Mouse (Mus musculus) midbrain, postnatal 0 days (tissue): Measurements from ENCODE around the gene Abcb11. TPM values are rescaled to one million over a fixed set of nuclear protein-coding genes. Genes with fewer than 3 reads are reported as not detected.

Experiments used
- ATAC-seq: fragments of 200-750 bp; cut with Nextera tagmentation; 2 replicates; pipeline ENCODE4 v1.8.0; 2017; ENCODE audit warnings: moderate number of reproducible peaks, mild to moderate bottlenecking, moderate TSS enrichment, moderate library complexity; ENCODE audit not compliant: low FRiP score
- DNase-seq: peaks from one replicate; pipeline ENCODE4 v3.0.0-alpha.2; 2015; ENCODE audit warnings: low spot score
- H3K27ac ChIP-seq: fragments of 300-500 bp; sonication (generic); 2 replicates; pipeline ENCODE4 v1.5.1; 2014; ENCODE audit warnings: low read depth, mild to moderate bottlenecking, low read length, mixed read lengths
- H3K27me3 ChIP-seq: fragments of 300-500 bp; sonication (generic); 2 replicates; pipeline ENCODE4 v1.6.1; 2014; ENCODE audit warnings: low read length, control low read depth, mixed read lengths; ENCODE audit not compliant: insufficient read depth
- H3K36me3 ChIP-seq: fragments of 300-500 bp; sonication (generic); 2 replicates; pipeline ENCODE4 v1.6.1; 2014; ENCODE audit warnings: low read length, control low read depth, mixed read lengths; ENCODE audit not compliant: insufficient read depth
- H3K4me1 ChIP-seq: fragments of 300-500 bp; sonication (generic); 2 replicates; pipeline ENCODE4 v1.6.1; 2014; ENCODE audit warnings: mild to moderate bottlenecking, control low read depth, antibody characterized with exemption, low read length, mixed read lengths; ENCODE audit not compliant: insufficient read depth
- H3K4me2 ChIP-seq: fragments of 300-500 bp; sonication (generic); 2 replicates; pipeline ENCODE4 v1.6.1; 2014; ENCODE audit warnings: low read depth, mild to moderate bottlenecking, low read length, mixed read lengths; ENCODE audit not compliant: poor library complexity, severe bottlenecking
- H3K4me3 ChIP-seq: fragments of 300-500 bp; sonication (generic); 2 replicates; pipeline ENCODE4 v1.5.1; 2014; ENCODE audit warnings: low read depth, mild to moderate bottlenecking, low read length, moderate library complexity
- H3K9ac ChIP-seq: fragments of 300-500 bp; sonication (generic); replicated peaks from 2 replicates; pipeline ENCODE4 v1.6.1; 2014; ENCODE audit warnings: mild to moderate bottlenecking, low read length, moderate library complexity, mixed read lengths; ENCODE audit not compliant: poor library complexity, severe bottlenecking
- H3K9me3 ChIP-seq: fragments of 300-500 bp; sonication (generic); 2 replicates; pipeline ENCODE4 v1.6.1; 2016; ENCODE audit warnings: low read length, control low read depth
- CTCF ChIP-seq: IDR thresholded peaks from 2 replicates; pipeline ENCODE4 v1.5.1; 2016; ENCODE audit warnings: antibody characterized with exemption, mild to moderate bottlenecking
- WGBS: fragments of 180-500 bp; shearing (Covaris S2); extraction: QIAGEN DNeasy Blood & Tissue Kit; methylation state at CpG from one replicate; pipeline ENCODE4 v1.1.7; 2014; 5-methylcytosine and 5-hydroxymethylcytosine counted together
- polyA plus RNA-seq: library from polyadenylated mRNA; unstranded; fragments of >200 nt; fragmentation: Nextera tagmentation; extraction: Ambion mirVana; gene quantifications from 2 replicates; pipeline ENCODE4 v1.2.1, GENCODE M21; 2015
- total RNA-seq: library from RNA; depleted of rRNA; stranded (reverse); fragments of >200 nt; gene quantifications from 2 replicates; pipeline ENCODE4 v1.2.3, GENCODE M21; 2014

The Abcb11 gene
- total and polyA plus RNA-seq, 2 experiments from 2014 or later, result 0.05 TPM; not detected in 1

DNA sequence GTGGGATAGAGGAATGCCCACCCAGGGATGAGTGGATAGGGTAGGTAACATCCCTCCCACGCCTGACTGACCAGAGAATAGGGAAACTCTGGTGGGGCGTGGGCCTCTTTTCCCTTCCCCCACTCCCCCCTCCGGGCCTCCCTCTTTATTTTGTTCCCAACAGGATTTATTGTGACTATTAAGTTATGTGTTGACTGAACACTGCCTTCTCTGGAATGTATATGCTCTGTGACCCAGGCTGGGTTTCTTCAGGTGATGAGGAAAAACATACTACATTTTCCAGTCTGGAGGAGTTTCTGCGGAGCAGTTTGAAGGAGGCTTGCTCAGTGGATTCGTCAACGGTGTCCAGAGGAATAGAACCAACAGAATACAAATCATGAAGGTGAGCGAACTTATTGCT, 131.6 kb downstream of the Abcb11 start, which contains the start of gene G6pc2:
Gene G6pc2 (plus strand): TSS at position 301 of the 400 bp plus-strand sequence.
- Histone ChIP-seq H3K4me3 (no peak within 1 kb of the TSS), H3K9ac (no peak within 1 kb of the TSS), H3K4me1 (no peaks in the 10 kb centered on the region), H3K27me3 (no peaks in the 10 kb centered on the region), H3K9me3 (no peaks in the 10 kb centered on the region), H3K4me2 (no peak within 1 kb of the TSS), H3K36me3 (no peaks in the 10 kb centered on the region), H3K27ac (no peak within 1 kb of the TSS)
- 85% methylated on average over 7 of the region's 7 CpGs for WGBS
- DNase-seq (no peak), ATAC-seq (no peak)
- TF ChIP-seq CTCF, result no peak

DNA sequence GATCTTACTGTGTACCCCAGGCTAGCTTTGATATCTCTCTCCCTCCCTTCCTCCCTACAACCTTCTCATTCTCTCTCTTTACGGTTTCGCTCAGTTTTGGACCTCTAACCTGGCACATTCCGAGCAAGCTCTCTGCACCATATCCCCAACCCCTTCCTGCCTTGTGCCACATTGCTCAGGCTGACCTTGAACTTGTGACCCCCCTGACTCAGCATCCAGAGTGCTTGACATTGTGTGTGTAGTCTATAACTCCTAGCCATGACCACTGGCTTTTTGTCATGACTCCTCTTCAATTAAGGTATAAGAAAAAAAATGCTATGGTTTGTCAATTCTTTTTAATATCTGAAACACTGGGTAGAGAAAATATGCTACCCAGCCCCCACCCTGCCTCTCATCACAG, 132.7 kb downstream of the Abcb11 start:
- no peaks in the 10 kb centered on the region for H3K36me3 ChIP-seq
- H3K27ac ChIP-seq, result no peak overlapping the region
- no peak overlapping the region for H3K4me2 ChIP-seq
- no peak for TF ChIP-seq CTCF
- no peak overlapping the region for H3K9ac ChIP-seq
- WGBS, result 87% methylated on average over 3 of the region's 3 CpGs
- no peaks in the 10 kb centered on the region for H3K9me3 ChIP-seq
- no peaks in the 10 kb centered on the region for H3K4me1 ChIP-seq
- no peak for ATAC-seq
- DNase-seq, result no peak
- no peaks in the 10 kb centered on the region for H3K27me3 ChIP-seq
- no peak overlapping the region for H3K4me3 ChIP-seq

DNA sequence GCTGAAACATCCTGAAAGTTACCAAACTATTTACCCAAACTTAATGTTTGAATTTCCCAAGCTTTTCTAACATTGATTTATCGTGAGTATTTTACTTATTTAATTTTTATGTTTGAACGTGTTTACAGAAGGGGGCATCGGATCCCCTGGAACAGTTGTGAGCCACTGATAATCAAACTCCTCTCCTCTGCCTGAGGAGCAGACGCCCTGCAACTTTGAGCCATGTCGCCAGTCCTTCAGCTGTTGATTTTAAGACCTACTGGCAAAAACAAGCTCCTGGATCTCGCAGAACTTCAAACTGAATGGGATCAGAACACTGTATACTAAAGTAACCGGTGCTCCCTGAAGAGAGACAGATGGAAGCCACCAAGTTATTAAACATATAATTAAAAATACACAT, 135.9 kb downstream of the Abcb11 start:
- H3K4me3 ChIP-seq, result peak overlapping the region; percentile 75
- no peak for TF ChIP-seq CTCF
- no peak overlapping the region; the same call in 1 of the 2 replicates for H3K4me2 ChIP-seq

DNA sequence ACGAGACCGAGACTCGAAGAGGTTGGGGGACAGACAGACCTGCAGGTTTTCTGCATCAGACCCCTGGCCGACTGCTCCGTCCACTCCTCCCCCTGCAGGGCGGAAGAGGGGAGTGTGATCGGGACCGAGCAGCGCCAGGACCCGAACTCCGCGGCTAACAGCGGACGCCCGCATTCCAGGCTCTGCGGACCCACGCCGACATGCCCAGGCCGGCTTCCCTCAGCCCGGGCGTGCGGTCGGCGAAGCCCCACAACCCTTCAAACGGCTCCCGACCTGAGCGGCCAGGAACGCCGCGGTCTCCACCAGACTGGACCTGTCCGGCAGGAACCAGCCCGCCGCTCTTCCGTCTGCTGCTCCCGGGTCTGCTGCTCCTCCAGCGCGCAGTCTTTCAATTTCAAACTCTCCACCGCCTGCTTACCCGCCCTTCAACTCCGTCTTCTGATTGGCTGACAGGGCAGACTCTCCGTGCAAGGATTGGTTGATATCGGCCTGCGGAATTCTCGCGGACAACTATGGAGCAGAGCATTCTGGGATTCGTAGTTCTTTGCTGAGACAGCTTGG, 136.5 kb downstream of the Abcb11 start, which contains the start of gene Spc25:
Gene Spc25 (minus strand): TSS at position 404 of the 561 bp plus-strand sequence.
- Histone ChIP-seq H3K36me3 (no peaks in the 10 kb centered on the region), H3K4me2 (peak within 1 kb of the TSS; percentile 99), H3K27me3 (no peaks in the 10 kb centered on the region), H3K9ac (peak within 1 kb of the TSS; percentile 59), H3K9me3 (no peaks in the 10 kb centered on the region), H3K27ac (no peak within 1 kb of the TSS), H3K4me1 (no peaks in the 10 kb centered on the region), H3K4me3 (peak within 1 kb of the TSS; percentile 75)
- WGBS, result under 1% methylated on average over 46 of the region's 46 CpGs
- DNase-seq (peak; percentile 95), ATAC-seq (peak; percentile 99)
- peak; percentile 13; the same call in 1 of the 2 replicates for TF ChIP-seq CTCF

More for the DNA sequence above, 135.9 kb downstream of the Abcb11 start:
- Histone ChIP-seq H3K9ac (no peak overlapping the region), H3K27me3 (no peaks in the 10 kb centered on the region), H3K9me3 (no peaks in the 10 kb centered on the region), H3K27ac (no peak overlapping the region), H3K4me1 (no peaks in the 10 kb centered on the region), H3K36me3 (no peaks in the 10 kb centered on the region)
- DNase-seq, result no peak
- ATAC-seq, result no peak
- WGBS, result 26% methylated on average over 7 of the region's 7 CpGs

DNA sequence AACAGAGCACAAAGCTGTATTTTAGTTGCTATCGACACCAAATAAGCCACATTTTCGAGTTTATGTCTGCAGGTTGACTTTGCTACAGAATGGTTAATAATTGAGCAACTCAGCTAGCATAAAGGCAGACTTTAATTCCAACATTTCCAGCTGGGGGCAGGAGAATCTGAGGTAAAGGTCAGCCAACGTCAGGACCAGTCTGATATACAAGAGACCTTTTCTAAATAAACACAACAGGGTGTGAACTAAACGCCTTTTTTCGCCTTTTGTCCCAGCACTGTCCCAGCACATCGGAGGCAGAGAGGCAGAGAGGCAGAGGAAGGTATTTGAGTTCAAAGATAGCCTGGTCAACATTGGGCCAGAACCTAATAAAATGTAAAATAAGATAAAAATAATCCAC, 137.2 kb downstream of the Abcb11 start:
- WGBS, result 19% methylated on average over 6 of the region's 6 CpGs
- peak overlapping the region; percentile 99 for H3K4me2 ChIP-seq
- ATAC-seq (no peak), DNase-seq (no peak)
- H3K36me3 ChIP-seq, result no peaks in the 10 kb centered on the region
- no peak for TF ChIP-seq CTCF
- H3K4me3 ChIP-seq, result peak overlapping the region; percentile 75
- 0 out of 2 replicates have a peak overlapping the region, but pooled peaks have one; percentile 59 for H3K9ac ChIP-seq
- no peaks in the 10 kb centered on the region for H3K27me3 ChIP-seq
- no peaks in the 10 kb centered on the region for H3K9me3 ChIP-seq
- no peak overlapping the region for H3K27ac ChIP-seq
- no peaks in the 10 kb centered on the region for H3K4me1 ChIP-seq

DNA sequence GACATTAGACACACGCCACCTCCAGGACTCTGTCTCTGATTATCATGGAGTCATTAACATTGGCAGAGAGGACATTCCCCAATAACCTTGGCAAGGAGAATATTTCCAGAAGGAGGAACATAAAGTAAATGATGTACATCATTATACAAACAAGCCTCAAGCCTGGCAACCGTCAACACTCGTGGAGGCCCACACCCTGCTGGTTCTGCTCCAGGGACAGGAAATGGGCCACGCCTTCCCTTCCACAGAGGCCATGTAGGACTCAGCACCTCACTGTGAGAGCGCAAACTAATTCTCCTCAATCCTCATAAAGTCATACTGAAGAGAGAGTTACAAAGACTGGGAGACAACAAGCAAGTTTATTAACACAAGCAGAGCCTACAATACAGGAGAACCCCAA, 148.9 kb downstream of the Abcb11 start:
- H3K4me3 ChIP-seq, result no peak overlapping the region
- H3K9me3 ChIP-seq, result no peaks in the 10 kb centered on the region
- no peaks in the 10 kb centered on the region for H3K36me3 ChIP-seq
- ATAC-seq, result no peak
- WGBS, result 92% methylated on average over 5 of the region's 5 CpGs
- no peaks in the 10 kb centered on the region for H3K4me1 ChIP-seq
- no peak overlapping the region for H3K9ac ChIP-seq
- H3K4me2 ChIP-seq, result no peak overlapping the region
- DNase-seq, result no peak
- H3K27me3 ChIP-seq, result no peaks in the 10 kb centered on the region
- no peak for TF ChIP-seq CTCF
- no peak overlapping the region for H3K27ac ChIP-seq
